Mouse (Mus musculus): ENCODE measurements around the gene Cic.
"Not testable (repeated sequence)": the region's sequence is repeated elsewhere in the genome, so short reads cannot be mapped to it uniquely, and the experiment has no call there.

Gene Cic

DNA sequence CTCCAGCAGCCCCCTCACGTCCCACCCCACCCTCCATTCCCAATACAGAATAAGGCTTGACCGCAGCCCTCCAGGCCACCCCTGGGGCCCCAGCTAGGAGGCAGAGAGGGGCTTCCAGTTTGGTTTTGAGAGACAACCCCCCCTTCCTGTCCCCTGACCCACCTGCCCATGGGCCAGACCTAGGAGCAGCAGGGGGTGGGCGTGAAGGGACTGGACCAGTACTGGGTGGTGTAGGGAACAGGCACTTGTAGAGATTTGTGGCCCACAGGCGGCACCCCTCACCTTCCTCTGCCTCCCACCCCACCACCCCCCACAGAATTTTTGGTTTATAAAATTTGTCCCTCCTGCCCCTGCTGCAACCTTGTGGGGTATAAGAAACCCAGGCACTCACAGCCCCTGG, 24.1 kb upstream of the Cic start:
- no peak for DNase-seq (ENCODE audit: inconsistent ontology term)

DNA sequence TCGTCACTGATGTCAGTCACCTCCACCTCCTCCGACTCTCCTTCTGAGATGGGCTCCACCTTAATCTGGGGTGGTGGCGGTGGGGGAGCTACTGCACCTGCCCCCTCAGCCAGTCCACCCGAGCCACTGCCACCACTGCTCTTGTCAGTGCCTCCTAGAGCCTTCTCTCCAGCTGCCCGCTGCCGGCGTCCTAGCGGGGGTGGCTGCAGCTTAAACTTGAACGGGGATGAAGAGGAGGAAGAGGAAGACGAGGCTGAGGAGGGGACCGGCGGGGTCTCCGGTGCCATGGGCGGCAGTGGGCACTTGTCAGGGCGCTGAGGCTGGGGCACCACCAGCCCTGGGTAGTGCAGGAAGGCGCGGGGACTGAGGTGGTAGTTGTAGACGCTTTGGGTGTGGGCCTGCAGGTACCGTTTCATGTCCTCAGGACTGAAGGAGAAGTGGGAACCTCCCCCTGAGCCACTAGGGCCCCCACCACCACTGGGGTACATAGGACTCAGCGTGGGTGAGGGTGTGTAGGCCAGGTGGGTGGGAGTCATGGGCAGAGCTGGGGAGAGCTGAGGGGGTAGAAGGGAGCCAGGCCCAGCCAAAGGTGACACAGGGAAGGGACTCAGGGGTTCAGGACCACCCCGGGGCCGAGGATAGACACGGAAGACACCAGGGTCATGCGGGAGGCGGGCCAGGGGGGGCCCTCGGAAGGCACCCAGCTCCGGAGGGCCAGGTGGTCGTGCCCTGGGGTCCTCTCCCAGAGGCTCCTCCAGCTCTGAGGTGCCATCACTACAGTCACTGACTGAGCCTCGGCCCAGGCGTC, 22.7 kb upstream of the Cic start:
- DNase-seq (ENCODE audit: inconsistent ontology term), result no peak

DNA sequence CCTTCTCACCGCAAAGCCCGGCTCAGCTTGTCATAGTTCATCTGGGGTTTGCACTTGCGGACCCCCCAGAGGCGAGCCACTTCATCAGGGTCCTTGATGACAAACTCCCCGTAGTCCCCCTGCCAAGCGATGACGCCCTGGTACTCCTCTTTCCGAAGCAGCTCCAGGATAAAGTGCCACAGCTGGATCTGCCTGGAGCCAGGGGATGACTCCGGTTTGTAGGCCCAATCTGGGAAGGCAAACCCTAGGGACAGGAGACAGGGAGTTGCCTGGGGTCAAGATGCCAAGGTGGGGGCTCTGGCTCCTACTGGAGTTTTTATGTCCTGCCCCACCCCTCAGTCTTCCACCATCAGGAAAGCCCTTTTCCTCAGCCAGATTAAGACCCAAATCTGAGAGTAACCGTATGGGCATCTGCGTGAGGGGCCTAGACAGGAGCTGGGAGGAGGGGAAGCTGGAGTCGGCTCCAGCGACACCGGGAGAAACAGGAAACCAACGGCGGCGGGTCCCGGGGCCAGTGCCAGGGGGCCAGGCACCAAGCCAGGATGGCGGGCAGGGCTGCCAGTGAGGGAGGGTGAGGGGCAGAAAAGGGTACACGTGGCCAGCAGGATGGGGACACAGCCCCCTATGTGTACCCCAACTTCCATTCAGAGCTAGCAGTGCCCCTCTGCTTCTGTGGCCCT, 21.3 kb upstream of the Cic start:
- peak; percentile 71 for DNase-seq (ENCODE audit: inconsistent ontology term)

DNA sequence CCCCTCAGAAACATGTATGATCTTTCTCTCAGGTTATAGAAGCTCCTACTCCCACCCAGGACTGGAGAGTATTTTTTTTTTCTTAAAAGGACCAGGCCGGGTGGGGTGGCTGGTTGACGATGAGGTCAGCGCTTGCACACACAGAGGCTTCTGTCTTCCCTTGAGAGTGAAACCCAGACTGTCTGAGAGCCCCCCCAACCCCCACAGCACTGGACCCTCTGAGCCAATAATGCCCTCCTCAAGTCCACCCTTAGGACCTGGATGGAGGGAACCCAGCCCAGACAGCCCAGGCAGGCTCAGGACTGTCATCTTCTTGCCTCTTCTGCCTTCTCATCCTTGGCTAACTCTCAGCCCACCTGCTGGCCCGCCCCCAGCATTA, 20.8 kb upstream of the Cic start:
- DNase-seq (ENCODE audit: inconsistent ontology term), result peak; percentile 77

DNA sequence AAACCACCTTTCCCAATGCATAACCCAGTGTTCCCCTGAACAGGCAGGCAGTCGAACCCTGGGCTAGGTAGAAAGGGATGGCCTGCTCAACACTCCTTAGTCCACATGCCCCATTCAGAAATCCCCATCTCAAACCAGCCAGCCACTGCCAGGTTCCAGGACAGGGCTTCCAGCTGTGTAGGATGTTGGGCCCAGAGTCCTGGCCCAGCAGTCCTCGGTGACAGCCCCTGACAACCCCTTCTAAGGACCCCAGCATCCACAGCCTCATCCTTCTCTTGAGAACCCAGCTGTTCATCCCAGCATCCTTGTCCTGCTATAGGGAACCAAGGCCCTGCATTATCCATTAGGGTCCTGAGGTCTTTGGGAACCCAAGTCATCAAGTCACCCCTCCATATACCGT, 20.0 kb upstream of the Cic start:
- no peak for DNase-seq (ENCODE audit: inconsistent ontology term)

DNA sequence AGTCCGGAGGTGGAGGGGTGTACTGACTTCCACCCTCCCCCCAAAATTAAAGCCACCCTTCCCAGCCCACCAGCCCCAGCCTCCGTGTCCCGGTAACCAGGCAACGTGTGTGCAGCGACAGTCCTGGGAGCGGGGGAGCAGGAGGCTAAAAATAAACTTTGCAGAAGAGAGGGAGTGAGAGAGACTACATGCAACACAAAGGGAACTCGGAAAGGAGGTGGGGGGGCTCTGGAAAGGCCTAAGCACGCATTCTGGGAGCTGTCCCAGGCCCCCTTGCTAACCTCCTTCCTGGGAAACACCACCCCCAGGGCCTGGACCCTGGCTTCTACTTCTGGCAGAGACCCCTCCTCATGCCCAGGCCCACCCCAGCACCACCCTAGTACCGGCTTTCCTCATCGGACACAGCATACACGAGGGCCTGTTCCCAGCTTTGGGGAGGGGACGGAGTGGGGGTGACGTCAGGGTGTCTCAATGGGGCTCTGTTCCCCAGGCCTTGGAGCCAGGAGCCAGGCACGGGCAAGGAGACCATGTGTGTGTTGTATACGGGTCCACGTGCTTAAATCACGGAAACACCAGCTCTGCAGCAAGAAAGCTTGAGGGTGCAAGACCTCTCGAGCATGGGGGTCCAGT, 19.4 kb upstream of the Cic start:
- peak; percentile 82 for DNase-seq (ENCODE audit: inconsistent ontology term)

DNA sequence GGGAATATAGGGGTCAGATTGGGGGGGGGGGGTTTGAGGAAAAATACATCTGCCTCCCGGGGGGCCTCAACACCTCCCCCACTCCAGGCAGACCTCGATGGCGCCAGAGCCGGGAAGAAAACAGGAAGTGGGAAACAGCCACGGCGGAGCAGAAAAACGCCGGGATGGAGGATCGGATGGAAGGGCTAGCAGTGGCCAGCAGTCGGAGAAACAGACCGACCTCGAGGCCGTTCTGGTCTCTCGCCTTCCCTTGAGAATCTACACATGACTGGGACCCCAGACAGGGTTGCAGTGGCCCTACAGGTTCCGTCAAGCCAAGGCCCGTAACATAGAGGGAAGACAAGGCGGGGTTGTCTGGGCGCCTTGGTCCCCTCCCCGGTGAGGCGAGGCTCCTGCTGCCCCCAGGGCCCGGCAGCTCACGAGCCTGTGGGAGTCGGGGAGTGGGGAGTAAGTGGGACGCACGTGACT, 18.6 kb upstream of the Cic start:
- no peak for DNase-seq (ENCODE audit: inconsistent ontology term)

DNA sequence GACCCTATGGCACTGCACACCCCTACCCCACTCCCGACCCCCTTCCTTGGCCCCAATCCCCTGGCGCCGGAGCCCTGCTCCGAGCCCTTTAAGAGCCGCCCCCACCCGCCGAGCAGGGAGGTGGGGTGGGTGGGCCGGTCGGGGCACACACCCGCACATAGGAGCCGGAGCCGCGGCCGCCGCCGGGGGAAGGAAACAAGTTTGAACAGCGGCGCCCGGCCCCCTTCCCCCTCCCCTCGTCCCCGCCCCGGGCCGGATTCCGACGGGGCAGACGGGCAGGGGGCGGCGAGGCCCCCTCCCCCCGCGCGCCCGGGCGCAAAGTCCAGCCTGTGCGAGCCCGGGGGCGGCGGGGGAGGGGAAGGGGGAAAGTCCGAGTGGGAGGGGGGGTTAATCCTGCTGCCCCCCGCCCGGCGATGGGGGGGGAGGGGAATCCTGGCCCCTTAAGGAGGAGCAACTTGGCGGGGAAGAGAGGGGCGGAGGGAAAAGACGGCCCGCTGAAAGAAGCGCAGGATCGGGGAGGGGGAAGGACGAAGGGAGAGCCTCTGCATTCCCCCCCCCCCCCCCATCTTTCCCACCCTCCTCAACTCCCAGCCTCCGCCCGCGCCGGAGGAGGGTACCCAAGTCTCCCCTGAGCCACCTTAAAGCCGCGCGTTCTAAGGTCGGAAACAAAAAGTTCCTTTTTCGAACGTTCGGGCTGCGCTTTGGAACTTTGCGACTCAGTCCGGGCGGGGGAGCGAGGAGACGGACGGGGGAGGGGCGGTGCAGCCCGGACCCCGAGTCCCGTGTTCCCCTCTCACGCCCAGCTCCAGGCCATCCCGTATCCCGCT, 18.0 kb upstream of the Cic start:
- peak; percentile 94 for DNase-seq (ENCODE audit: inconsistent ontology term)

DNA sequence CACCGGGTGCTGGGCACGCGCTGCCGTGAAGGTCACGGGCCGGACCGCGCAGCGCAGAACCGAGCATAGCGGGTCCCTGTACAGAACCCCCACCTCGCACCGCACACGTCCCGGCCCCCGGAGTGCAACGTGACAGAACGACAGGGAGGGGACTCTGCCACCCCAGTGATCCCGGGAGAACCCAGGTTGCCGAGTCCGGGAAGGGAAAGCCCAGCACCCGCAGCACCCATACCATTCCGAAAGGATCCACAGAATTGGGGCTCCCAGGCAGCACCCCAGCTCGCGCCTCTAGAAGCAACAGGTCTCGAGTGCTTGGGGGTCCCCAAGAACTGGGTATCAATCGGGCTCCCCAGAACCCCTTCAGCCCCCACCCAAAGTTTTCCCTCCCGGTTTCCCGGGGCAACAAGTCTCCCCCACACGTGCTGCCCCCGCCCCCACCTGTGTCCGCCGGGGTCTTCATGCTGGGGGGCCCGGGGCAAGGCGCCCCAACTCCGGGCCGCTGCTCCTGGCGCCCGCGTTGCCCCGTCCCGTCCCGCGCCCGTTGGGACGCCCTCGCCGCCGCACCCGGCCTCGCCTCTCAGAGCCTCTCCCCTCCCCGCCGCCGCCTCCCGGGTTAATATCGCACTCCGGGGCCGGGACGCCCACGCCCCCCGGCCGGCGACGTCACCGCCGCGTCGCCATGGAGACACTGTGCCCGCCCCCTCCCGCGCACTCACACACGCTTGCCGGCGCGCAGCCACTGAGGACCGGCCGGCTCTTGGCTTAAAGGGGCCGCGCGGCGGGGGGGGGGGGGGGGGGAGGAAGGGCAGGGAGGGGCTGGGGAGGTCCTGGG, 17.1 kb upstream of the Cic start, which contains the start of gene Erf:
TSS of gene Erf (minus strand) at position 621 of the 832 bp plus-strand sequence.
- peak; percentile 98 for DNase-seq (ENCODE audit: inconsistent ontology term)

DNA sequence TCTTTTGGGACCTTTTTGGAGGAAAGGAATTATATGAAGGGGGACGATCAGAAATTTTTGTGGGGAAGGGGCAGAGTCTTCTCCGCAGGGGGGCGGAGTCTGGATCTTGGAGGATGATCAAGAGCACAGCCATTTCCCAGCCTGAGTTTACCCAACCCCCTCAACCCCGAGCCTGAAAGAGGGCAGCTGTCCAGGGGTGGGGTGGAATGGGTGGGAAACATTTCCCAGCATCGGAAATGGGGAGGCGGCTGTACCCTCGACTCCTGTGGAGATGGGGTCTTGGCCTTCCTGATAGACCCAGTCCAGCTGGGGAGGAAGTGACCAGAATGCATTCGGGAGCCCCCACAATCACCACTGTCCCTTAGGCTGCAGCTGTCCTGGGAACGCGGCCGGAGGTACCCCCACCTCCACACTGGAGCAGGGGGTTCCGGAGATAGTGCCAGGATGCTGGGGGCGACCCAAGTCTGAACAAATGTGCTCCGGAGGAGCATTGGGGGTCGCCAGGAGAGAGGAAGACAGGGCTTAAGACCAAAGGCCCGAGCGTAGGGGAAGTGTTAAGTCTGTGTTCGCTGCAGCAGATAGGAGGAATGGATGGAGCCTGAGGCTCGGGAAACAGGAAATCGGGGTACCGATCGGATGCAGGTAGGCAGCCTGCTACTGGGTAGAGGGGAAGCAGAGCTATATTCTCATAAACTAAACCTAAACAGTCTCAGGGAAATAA, 16.3 kb upstream of the Cic start:
- DNase-seq (ENCODE audit: inconsistent ontology term), result peak; percentile 83

DNA sequence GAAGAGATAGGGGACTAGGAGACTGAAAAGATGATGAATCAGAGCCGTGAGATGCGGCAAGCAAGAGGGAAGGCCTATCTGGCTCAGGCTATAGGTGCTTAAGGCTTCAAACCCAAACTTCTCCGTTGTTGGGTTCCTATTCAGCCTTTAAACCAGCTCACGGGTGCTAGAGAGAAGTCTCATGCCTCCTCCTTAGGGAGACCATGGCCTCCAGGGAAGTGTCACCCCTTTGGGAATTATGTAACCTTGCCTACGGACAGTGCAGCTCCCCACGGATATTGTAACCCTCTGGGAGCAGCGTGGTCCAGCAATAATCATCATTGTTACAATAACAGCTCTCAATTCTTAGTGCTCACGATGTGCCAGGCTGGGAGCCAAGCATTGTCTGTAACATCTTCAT, 15.7 kb upstream of the Cic start:
- DNase-seq (ENCODE audit: inconsistent ontology term), result peak; percentile 42

DNA sequence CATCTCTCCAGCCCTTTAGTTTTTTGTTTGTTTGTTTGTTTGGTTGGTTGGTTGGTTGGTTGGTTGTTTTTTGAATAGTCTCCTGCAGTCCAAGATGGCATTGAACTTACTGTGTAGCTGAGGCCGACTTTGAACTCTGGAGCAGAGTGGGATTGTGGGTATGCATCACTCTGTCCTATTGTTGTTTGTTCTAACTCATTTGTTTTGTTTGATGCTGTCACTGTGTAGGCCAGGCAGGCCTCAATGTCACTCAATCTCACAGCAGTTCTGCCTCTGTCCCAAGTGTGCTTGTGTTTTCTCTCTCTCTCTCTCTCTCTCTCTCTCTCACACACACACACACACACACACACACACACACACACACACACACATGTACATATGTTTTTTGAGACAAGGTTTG, 5.6 kb upstream of the Cic start:
- DNase-seq (ENCODE audit: inconsistent ontology term), result no peak

DNA sequence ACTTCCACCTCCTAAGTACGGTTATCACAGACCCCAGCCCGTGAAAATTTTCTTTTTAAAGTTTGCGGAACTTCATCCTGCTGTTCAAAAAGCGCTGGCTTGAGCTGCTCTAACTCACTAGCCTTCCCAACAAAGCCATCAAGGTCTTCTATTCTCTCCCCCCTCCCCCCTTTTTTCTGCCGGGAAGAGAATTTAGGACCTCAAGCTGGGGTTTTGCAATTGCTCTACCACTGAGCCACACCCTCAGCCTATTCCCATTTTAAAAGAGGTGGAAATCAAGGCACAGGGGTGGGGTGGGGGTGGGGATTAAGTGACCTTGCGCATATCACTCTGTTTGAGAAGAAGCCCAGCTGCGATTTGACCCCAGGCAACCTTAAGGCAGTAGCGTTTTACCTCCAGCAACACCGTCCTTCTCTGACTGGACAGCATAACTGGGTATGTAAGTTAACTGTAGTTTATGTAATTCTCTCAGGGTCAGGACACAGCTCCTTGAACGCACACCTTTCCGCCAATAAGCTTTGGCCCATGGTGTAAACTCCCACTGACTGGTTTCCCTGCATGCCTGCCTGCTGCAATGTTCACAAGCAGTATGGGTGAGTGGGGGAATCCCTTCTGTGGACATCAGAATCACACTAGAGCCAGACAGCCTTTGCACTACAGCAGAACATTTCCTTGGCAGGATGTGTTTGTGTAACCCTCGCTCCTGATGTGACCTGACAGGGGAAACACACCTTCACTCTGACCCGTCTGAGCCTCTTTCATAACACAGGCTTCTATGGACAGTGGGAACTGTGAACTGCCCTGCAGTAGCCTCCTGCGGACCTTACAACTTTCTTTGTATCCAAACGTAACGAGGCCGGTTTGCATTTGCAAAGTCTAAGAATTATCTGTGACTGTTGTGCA, 3.3 kb upstream of the Cic start:
- no peak for DNase-seq (ENCODE audit: inconsistent ontology term)

DNA sequence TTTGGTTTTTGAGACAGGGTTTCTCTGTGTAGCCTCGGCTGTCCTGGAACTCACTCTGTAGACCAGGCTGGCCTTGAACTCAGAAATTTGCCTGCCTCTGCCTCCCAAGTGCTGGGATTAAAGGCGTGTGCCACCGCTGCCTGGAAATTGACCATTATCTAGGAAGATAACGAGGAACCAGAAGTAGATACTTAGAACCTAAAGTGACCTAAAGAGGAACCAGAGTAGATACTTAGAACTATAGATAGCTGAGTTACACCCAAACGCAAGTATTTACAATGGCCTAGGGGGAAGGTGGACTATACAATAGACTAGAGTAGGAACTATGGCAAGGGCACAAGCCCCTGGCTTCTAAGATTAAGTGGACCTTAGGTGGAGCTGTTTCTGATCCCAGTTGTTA, 1.8 kb upstream of the Cic start:
- DNase-seq (ENCODE audit: inconsistent ontology term), result not testable (repeated sequence)

DNA sequence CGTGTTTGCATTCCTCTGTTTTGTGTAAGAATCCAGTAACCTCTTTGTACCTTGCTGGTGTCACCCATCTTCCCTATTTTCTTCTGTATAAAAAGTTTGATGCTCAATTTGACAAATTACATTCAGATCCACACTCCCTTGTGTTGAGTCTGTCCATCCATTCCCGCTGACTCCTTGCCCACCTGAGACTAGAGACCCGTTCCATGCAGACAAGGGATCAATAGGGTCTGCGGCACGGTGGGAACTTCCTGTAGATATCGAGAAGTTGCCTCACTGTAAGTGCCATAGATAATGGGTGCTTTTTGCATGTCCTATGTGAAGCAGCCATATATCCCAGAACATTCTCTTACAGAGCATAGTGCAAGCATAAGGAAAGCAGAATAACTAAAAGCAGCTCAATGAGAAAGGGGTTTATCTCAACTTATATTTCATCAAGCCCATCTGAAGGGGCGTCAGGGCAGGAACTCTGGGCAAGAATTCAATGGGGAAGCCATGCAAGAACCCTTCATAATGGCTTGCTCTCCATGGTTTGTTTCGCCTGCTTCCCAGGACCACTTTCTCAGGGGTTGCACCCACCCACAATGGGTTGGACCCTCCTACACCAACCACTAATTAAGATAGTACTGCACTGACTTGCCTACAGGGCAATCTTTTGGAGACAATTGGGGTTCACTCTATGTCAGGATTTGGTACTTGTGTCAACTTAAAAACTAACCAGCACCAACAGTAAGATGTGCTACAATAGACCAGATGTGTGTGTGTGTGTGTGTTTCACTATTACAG, 1.1 kb upstream of the Cic start:
- no peak for DNase-seq (ENCODE audit: inconsistent ontology term)

DNA sequence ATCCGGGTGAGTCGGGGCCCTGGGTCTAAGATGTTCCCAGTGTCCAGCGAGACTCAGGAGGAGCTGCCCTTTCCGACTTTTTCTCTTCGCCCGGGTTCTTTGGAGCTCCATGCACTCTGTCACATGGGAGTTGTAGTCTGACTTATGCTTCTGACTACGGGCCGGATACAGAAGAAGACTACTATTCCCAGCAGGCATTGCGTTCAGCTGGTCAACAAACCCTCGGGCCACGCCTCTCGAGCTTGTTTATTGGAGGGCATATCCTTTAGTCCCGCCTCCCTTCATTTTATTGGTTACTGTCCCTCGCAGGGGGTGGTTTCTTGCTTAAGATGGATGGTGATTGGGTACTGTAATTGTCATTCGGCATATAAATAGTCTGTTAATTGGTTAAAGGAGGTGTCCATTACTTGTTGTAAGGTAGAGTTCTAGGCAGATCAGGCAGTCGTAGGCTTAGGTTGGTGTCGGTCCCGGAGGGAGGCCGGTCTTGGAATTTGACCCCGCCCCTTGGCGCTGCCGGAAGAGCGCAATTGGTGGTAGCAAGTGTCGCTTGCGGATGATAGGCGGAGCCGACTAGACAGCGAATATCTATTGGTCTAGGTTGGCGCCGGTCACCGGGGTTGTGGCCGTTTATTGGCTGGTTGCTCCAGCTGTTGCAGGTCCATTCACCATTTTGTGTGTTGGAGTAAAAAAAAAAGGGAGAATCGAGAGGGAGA, 403 bp downstream of the Cic start:
- peak; percentile 100 for DNase-seq (ENCODE audit: inconsistent ontology term)

DNA sequence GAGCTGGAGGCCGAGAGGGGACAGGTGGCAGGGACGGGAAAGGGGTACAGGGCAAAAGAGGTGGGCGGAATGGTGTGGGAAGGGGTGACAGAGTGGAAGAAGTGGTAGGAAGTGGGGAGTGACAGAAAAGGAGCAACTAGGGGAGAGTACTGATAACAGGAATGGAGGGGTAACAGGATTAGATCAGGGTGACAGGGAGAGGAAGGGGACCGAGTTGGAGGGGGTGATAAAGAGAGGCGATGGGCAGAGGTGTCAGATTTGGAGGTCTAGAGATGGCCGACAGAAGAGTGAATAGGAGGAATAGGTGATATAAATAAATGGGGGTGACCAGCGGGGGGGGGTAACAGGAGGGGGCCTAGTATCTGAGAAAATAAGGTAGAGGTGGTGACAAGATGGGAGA, 1.1 kb downstream of the Cic start:
- DNase-seq (ENCODE audit: inconsistent ontology term), result no peak

DNA sequence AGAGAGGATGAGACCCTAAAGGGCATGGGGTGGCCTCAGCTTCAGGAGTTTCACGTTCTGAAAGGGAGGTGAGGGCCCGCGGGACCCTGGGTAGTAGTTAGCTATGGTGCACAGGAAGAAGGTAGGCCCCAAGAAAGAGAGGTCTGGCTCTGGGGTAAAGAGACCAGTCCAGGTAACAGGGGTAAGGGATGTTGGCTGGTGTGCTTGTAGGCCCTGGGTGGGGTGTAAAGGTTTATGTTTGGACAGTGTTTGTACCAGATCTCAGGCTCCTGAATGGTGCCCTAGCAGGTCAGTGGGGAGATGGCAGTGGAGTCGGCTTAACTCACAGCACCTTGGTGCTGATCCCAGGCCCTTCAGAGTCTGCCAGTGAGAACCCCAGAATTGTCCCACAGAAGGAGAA, 1.5 kb downstream of the Cic start:
- no peak for DNase-seq (ENCODE audit: inconsistent ontology term)
